Mouse (Mus musculus) induced T-regulatory cell, adult 2 months (primary cell): Measurements from ENCODE around the gene Pycr1.

Experiments
- DNase-seq: peaks from one replicate; pipeline ENCODE4 v3.0.0-alpha.2; 2012; ENCODE audit warnings: low read depth

The Pycr1 gene

GRCm38 (mm10) chr11:120643601-120643987, at the start of gene Pycr1:
Gene Pycr1 (minus strand): TSS chr11:120643769.
- peak; percentile 95 for DNase-seq

GRCm38 (mm10) chr11:120692471-120693011, 49.0 kb upstream of the Pycr1 start:
- no peak for DNase-seq

GRCm38 (mm10) chr11:120689365-120689764, 45.8 kb upstream of the Pycr1 start:
- no peak for DNase-seq

GRCm38 (mm10) chr11:120686650-120687272, 43.2 kb upstream of the Pycr1 start:
- DNase-seq, result no peak

- DNase-seq, result no peak
These were observed 41.1 kb upstream of the Pycr1 start for GRCm38 (mm10) chr11:120684660-120685059.

GRCm38 (mm10) chr11:120684086-120684485, 40.5 kb upstream of the Pycr1 start:
- DNase-seq, result no peak

GRCm38 (mm10) chr11:120683536-120683935, 40.0 kb upstream of the Pycr1 start:
- DNase-seq, result no peak

- DNase-seq, result no peak
These were observed 39.1 kb upstream of the Pycr1 start for GRCm38 (mm10) chr11:120682683-120683082.

- DNase-seq, result peak; percentile 61
These were observed 36.3 kb upstream of the Pycr1 start for GRCm38 (mm10) chr11:120679909-120680308.

GRCm38 (mm10) chr11:120676951-120677350, 33.4 kb upstream of the Pycr1 start:
- DNase-seq, result no peak

- peak; percentile 57 for DNase-seq
These were observed 32.3 kb upstream of the Pycr1 start for GRCm38 (mm10) chr11:120675875-120676274.

GRCm38 (mm10) chr11:120673594-120674122, 30.1 kb upstream of the Pycr1 start:
- DNase-seq, result no peak

GRCm38 (mm10) chr11:120672687-120673593, 29.4 kb upstream of the Pycr1 start, which contains the start of gene Aspscr1:
Gene Aspscr1 (plus strand): TSS chr11:120672973.
- peak; percentile 98 for DNase-seq

- no peak for DNase-seq
These were observed 23.0 kb upstream of the Pycr1 start for GRCm38 (mm10) chr11:120666617-120667016.

- DNase-seq, result no peak
These were observed 21.8 kb upstream of the Pycr1 start for GRCm38 (mm10) chr11:120665406-120665805.

- DNase-seq, result no peak
These were observed 20.1 kb upstream of the Pycr1 start for GRCm38 (mm10) chr11:120663714-120664113.

- no peak for DNase-seq
These were observed 19.2 kb upstream of the Pycr1 start for GRCm38 (mm10) chr11:120662759-120663158.

- no peak for DNase-seq
These were observed 17.5 kb upstream of the Pycr1 start, which contains the start of gene Notum for GRCm38 (mm10) chr11:120661076-120661460. Gene Notum (minus strand): TSS chr11:120661175.

GRCm38 (mm10) chr11:120660301-120661075, 16.9 kb upstream of the Pycr1 start:
- peak; percentile 39 for DNase-seq

- no peak for DNase-seq
These were observed 16.1 kb upstream of the Pycr1 start for GRCm38 (mm10) chr11:120659509-120660300.

- peak; percentile 81 for DNase-seq
These were observed 15.4 kb upstream of the Pycr1 start for GRCm38 (mm10) chr11:120658876-120659410.
